Mouse (Mus musculus) kidney, embryonic 14.5 days (tissue): ENCODE measurements at regions not wholly inside any gene's neighbourhood (a gene's known extent, or its start where the extent isn't known, plus 50 kb on each side); places are given as distances from the start of the nearest gene placed in this dataset.

ENCODE experiments used
- ATAC-seq: fragments of 200-750 bp; cut with Nextera tagmentation; 2 replicates; pipeline ENCODE4 v1.8.0; 2017; ENCODE audit warnings: moderate number of reproducible peaks, mild to moderate bottlenecking, moderate TSS enrichment, moderate library complexity; ENCODE audit not compliant: low FRiP score, low TSS enrichment
- H3K27ac ChIP-seq: fragments of 300-500 bp; sonication (generic); 2 replicates; pipeline ENCODE4 v1.5.1; 2014; ENCODE audit warnings: low read depth, mild to moderate bottlenecking, low read length, moderate library complexity, mixed read lengths
- H3K27me3 ChIP-seq: fragments of 300-500 bp; sonication (generic); 2 replicates; pipeline ENCODE4 v1.6.1; 2014; ENCODE audit warnings: mild to moderate bottlenecking, low read length; ENCODE audit not compliant: control insufficient read depth, insufficient read depth
- H3K36me3 ChIP-seq: fragments of 300-500 bp; sonication (generic); 2 replicates; pipeline ENCODE4 v1.6.1; 2014; ENCODE audit warnings: low read length, mixed read lengths; ENCODE audit not compliant: control insufficient read depth, insufficient read depth
- H3K4me1 ChIP-seq: fragments of 300-500 bp; sonication (generic); 2 replicates; pipeline ENCODE4 v1.6.1; 2014; ENCODE audit warnings: low read length, mixed read lengths; ENCODE audit not compliant: control insufficient read depth, insufficient read depth
- H3K4me2 ChIP-seq: fragments of 300-500 bp; sonication (generic); replicated peaks from 2 replicates; pipeline ENCODE4 v1.6.1; 2014; ENCODE audit warnings: low read depth, mild to moderate bottlenecking, low read length
- H3K4me3 ChIP-seq: fragments of 300-500 bp; sonication (generic); 2 replicates; pipeline ENCODE4 v1.5.1; 2014; ENCODE audit warnings: mild to moderate bottlenecking, low read length
- H3K9ac ChIP-seq: fragments of 300-500 bp; sonication (generic); 2 replicates; pipeline ENCODE4 v1.6.1; 2014; ENCODE audit warnings: low read depth, mild to moderate bottlenecking, low read length, moderate library complexity
- H3K9me3 ChIP-seq: fragments of 300-500 bp; sonication (generic); 2 replicates; pipeline ENCODE4 v1.6.1; 2016; ENCODE audit warnings: low read length; ENCODE audit not compliant: control insufficient read depth
- WGBS: fragments of 180-500 bp; shearing (Covaris S2); extraction: QIAGEN DNeasy Blood & Tissue Kit; methylation state at CpG from one replicate; pipeline ENCODE4 v1.1.7; 2014; 5-methylcytosine and 5-hydroxymethylcytosine counted together

DNA sequence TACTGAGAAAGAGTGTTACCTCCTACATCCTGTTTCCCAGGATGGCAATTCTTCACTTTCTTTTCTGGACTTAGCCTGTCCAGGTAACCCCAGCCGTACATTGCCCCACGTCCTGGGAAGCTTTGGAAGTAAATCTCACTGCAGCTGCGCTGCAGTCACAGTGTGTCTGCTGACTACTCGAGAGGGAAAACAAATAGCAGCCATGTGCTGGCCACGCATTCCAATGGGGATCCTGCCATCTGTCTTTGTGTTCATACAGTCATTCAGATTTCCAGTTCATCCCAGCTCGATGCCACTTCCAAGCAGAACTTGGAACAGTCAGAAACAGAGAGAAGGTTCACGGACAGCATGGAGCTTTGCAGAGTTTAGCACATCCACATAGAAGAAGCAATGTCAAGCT, 690.2 kb upstream of the Acvr2a start:
- no peak overlapping the region for H3K4me2 ChIP-seq
- no peak overlapping the region for H3K4me3 ChIP-seq
- H3K4me1 ChIP-seq = no peaks in the 10 kb centered on the region
- 63% methylated on average over 7 of the region's 7 CpGs for whole genome bisulfite sequencing
- H3K27me3 ChIP-seq = no peaks in the 10 kb centered on the region
- no peak overlapping the region for H3K27ac ChIP-seq
- no peak overlapping the region for H3K9ac ChIP-seq
- H3K36me3 ChIP-seq = no peaks in the 10 kb centered on the region
- ATAC-seq = no peak
- no peaks in the 10 kb centered on the region for H3K9me3 ChIP-seq

DNA sequence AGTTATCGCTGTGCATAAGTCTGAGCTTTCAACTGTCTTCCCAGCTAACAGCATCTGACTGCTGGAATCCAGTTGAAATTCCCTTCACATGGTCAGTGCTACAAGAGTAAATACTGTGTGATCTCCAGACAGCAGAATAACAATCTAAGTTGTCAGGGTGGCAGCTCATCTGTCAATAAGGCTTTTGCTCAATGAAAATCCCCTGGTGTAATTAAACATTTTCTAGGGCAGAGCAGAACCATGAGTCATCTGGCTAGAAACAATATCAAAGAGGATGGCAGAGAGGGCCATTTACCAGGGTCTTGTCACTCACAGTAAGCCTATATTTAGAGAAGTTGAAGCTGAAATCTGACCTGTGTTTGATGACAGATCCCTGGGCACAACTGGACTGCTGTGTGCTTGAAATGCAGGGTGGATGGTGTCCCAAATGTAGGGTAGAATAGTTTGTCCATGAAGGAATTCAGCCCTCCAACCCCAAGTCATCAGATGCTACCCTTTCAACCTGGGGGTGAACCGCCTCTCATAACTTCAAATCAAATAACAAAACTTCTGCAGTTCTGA, 675.8 kb upstream of the Acvr2a start:
- no peak overlapping the region for H3K4me2 ChIP-seq
- no peak overlapping the region for H3K9ac ChIP-seq
- H3K27ac ChIP-seq = no peak overlapping the region
- no peak for ATAC-seq
- H3K4me3 ChIP-seq = no peak overlapping the region
- no peaks in the 10 kb centered on the region for H3K36me3 ChIP-seq
- H3K9me3 ChIP-seq = no peaks in the 10 kb centered on the region
- 94% methylated on average over 2 of the region's 2 CpGs for WGBS
- H3K4me1 ChIP-seq = no peaks in the 10 kb centered on the region
- no peaks in the 10 kb centered on the region for H3K27me3 ChIP-seq

DNA sequence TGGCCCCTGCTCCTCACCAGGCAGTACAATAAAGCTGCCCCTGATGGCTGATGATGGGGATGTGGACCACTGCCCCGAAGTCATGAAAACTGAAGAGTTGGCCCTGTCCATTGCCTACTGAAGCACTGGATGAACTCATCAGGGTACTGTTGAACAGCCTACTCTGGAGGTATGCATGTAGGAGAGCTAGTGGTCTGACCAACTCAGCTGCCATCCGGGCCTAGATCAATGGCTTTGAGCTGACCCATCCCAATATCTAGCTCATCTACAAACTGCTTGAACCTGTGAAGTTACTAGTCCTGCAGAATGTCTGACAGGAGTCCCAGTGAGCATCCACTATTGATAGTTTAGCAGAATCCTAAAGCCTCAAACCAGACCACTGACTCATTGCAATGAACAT, 672.6 kb upstream of the Acvr2a start:
- ATAC-seq = no peak
- WGBS = 96% methylated on average over 2 of the region's 2 CpGs

DNA sequence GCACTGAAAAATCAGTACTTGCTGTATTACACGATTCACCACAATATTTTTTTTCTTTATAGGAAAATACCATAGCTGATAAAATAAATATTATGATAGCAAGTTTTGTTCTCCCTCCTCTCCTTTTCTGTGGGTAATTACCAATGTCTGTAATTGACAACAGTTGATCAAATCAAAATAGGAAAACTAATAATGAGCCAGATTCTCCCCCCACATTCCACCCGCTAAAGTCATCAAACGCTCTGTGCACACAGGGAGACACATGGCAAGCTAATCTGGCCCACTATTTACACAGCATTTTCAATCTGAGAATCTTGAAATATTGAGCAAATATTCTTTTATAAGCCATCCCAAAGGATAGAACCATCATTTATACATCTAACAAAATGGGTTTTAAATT, 659.2 kb upstream of the Acvr2a start:
- Histone ChIP-seq H3K4me1 (no peaks in the 10 kb centered on the region), H3K36me3 (no peaks in the 10 kb centered on the region), H3K27ac (no peak overlapping the region), H3K27me3 (no peaks in the 10 kb centered on the region), H3K9ac (no peak overlapping the region), H3K9me3 (no peaks in the 10 kb centered on the region), H3K4me2 (no peak overlapping the region), H3K4me3 (no peak overlapping the region)
- ATAC-seq = no peak
- 82% methylated on average over 3 of the region's 3 CpGs for WGBS

More for the DNA sequence above, 672.6 kb upstream of the Acvr2a start:
- Histone ChIP-seq H3K9me3 (no peaks in the 10 kb centered on the region), H3K36me3 (no peaks in the 10 kb centered on the region), H3K27ac (no peak overlapping the region), H3K4me3 (no peak overlapping the region), H3K9ac (no peak overlapping the region), H3K27me3 (no peaks in the 10 kb centered on the region), H3K4me1 (no peaks in the 10 kb centered on the region), H3K4me2 (no peak overlapping the region)

DNA sequence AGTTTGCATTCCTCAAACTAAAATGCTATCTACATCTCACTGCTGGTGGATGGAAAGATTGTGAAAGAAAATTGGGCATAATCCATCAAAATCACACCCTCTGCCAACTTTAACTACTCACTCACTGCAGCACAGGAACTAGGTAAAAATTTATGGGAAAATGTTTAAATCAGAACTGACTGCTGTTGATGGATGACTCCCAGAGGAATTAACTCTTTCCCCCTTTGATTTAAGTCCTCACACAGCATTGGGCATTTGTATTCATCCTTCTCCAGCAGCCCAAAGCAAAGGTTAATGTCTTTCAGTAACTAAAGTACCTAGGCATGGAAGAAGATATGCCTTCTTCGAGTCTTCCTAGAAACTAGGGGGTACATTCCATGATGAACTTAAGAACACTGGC, 641.3 kb upstream of the Acvr2a start:
- H3K27me3 ChIP-seq = no peaks in the 10 kb centered on the region
- ATAC-seq = no peak
- no peak overlapping the region for H3K4me2 ChIP-seq
- no peak overlapping the region for H3K9ac ChIP-seq
- H3K4me1 ChIP-seq = no peaks in the 10 kb centered on the region
- no peak overlapping the region for H3K27ac ChIP-seq
- WGBS = 8% methylated on average over 1 of the region's 1 CpGs
- no peak overlapping the region for H3K4me3 ChIP-seq
- no peaks in the 10 kb centered on the region for H3K36me3 ChIP-seq
- H3K9me3 ChIP-seq = no peaks in the 10 kb centered on the region

DNA sequence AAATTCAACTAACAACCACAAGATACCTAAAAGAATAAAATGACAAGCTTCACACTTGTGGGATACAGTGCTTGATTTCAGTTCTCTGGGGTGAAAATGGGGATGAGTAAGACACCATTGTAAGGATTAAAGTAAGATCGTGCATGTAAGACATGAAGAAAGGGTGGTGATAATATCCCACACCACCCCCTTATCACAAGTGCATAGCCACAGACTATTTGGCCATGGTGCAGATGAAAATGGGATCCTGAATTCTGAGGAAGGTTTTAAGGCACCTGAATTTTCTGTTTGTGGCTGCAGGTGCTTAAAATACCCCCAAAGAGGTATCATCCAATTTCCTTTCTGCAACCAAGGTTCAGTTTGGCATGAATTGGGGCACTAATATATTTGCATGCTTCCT, 627.7 kb upstream of the Acvr2a start:
- Histone ChIP-seq H3K4me3 (no peak overlapping the region), H3K9ac (no peak overlapping the region), H3K4me1 (no peaks in the 10 kb centered on the region), H3K27me3 (no peaks in the 10 kb centered on the region), H3K36me3 (no peaks in the 10 kb centered on the region), H3K4me2 (no peak overlapping the region), H3K9me3 (no peaks in the 10 kb centered on the region), H3K27ac (no peak overlapping the region)
- no peak for ATAC-seq
- 97% methylated on average over 1 of the region's 1 CpGs for WGBS

DNA sequence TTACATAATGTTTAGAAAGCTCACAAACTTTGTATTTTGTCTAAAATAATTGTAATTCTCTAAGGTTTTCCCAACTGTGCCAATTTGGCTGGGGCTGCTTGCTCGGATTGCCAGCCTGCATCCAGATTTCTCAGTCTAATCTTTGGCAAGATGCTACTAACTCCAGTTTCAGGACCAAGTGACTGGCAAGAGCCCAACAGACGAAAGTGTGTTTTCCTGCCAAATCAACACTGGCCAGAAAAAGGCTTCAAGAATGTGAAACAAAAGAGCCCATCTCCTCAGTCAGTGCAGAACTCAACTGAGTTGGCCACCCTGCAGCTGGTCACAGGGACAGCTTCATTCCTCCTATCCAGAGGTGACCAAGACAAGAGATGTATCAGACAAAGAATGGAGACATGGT, 627.3 kb upstream of the Acvr2a start:
- no peak for ATAC-seq
- Histone ChIP-seq H3K4me2 (no peak overlapping the region), H3K4me3 (no peak overlapping the region), H3K9ac (no peak overlapping the region), H3K27ac (no peak overlapping the region), H3K4me1 (no peaks in the 10 kb centered on the region), H3K27me3 (no peaks in the 10 kb centered on the region), H3K9me3 (no peaks in the 10 kb centered on the region), H3K36me3 (no peaks in the 10 kb centered on the region)
- 82% methylated on average over 2 of the region's 2 CpGs for WGBS

DNA sequence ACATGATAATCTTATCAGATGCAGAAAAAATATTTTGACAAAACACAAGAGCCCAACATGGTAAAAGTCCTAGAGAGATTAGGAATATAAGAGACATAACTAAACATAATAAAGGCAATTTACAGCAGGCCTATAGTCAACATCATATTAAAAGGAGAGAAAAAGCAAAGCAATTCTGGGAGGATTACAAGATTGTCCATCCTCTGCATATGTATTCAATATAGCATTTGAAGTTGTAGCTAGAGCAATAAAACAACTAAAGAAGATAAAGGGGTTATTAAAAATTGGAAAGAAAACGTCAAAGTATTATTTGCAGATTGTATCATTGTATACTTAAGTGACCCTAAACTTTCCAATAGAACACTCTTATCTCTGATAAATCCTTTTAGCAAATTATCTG, 602.1 kb upstream of the Acvr2a start:
- Histone ChIP-seq H3K4me3 (no peak overlapping the region), H3K36me3 (no peaks in the 10 kb centered on the region), H3K9me3 (no peaks in the 10 kb centered on the region), H3K9ac (no peak overlapping the region), H3K4me2 (no peak overlapping the region), H3K27ac (no peak overlapping the region), H3K4me1 (no peaks in the 10 kb centered on the region), H3K27me3 (no peaks in the 10 kb centered on the region)
- no peak for ATAC-seq
- WGBS = 83% methylated on average over 1 of the region's 1 CpGs

DNA sequence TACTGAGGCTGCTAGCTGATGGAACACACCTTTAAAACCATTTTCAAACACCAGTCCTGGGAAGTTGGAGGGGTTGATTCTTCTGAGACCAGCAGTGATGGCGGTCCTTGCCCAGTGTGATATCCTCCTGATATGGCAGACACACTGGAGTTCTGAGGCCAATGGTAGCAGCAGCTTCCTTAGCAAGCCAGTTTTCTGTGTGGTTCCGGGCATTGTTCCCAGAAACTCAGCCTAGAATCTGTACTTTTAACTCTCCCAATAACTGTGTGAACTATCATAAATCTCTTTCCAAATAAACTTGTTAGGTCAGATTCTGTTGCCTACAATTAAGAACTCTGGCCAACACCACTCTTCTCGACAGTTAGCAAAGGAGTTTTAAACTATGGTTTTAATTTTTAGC, 593.1 kb upstream of the Acvr2a start:
- Histone ChIP-seq H3K4me2 (no peak overlapping the region), H3K27me3 (no peaks in the 10 kb centered on the region), H3K9me3 (no peaks in the 10 kb centered on the region), H3K9ac (no peak overlapping the region), H3K27ac (no peak overlapping the region), H3K36me3 (no peaks in the 10 kb centered on the region), H3K4me1 (no peaks in the 10 kb centered on the region), H3K4me3 (no peak overlapping the region)
- no peak for ATAC-seq
- WGBS = 74% methylated on average over 3 of the region's 3 CpGs
